Mouse (Mus musculus) midbrain, postnatal 0 days (tissue): ENCODE results near the gene Rftn1. TPM values are rescaled to one million over a fixed set of nuclear protein-coding genes. Genes with fewer than 3 reads are reported as not detected.

ENCODE experiments used
- ATAC-seq: fragments of 200-750 bp; cut with Nextera tagmentation; 2 replicates; pipeline ENCODE4 v1.8.0; 2017; ENCODE audit warnings: moderate number of reproducible peaks, mild to moderate bottlenecking, moderate TSS enrichment, moderate library complexity; ENCODE audit not compliant: low FRiP score
- DNase-seq: peaks from one replicate; pipeline ENCODE4 v3.0.0-alpha.2; 2015; ENCODE audit warnings: low spot score
- H3K27ac ChIP-seq: fragments of 300-500 bp; sonication (generic); 2 replicates; pipeline ENCODE4 v1.5.1; 2014; ENCODE audit warnings: low read depth, mild to moderate bottlenecking, low read length, mixed read lengths
- H3K27me3 ChIP-seq: fragments of 300-500 bp; sonication (generic); 2 replicates; pipeline ENCODE4 v1.6.1; 2014; ENCODE audit warnings: low read length, control low read depth, mixed read lengths; ENCODE audit not compliant: insufficient read depth
- H3K36me3 ChIP-seq: fragments of 300-500 bp; sonication (generic); 2 replicates; pipeline ENCODE4 v1.6.1; 2014; ENCODE audit warnings: low read length, control low read depth, mixed read lengths; ENCODE audit not compliant: insufficient read depth
- H3K4me1 ChIP-seq: fragments of 300-500 bp; sonication (generic); 2 replicates; pipeline ENCODE4 v1.6.1; 2014; ENCODE audit warnings: mild to moderate bottlenecking, control low read depth, antibody characterized with exemption, low read length, mixed read lengths; ENCODE audit not compliant: insufficient read depth
- H3K4me2 ChIP-seq: fragments of 300-500 bp; sonication (generic); 2 replicates; pipeline ENCODE4 v1.6.1; 2014; ENCODE audit warnings: low read depth, mild to moderate bottlenecking, low read length, mixed read lengths; ENCODE audit not compliant: poor library complexity, severe bottlenecking
- H3K4me3 ChIP-seq: fragments of 300-500 bp; sonication (generic); 2 replicates; pipeline ENCODE4 v1.5.1; 2014; ENCODE audit warnings: low read depth, mild to moderate bottlenecking, low read length, moderate library complexity
- H3K9ac ChIP-seq: fragments of 300-500 bp; sonication (generic); replicated peaks from 2 replicates; pipeline ENCODE4 v1.6.1; 2014; ENCODE audit warnings: mild to moderate bottlenecking, low read length, moderate library complexity, mixed read lengths; ENCODE audit not compliant: poor library complexity, severe bottlenecking
- H3K9me3 ChIP-seq: fragments of 300-500 bp; sonication (generic); 2 replicates; pipeline ENCODE4 v1.6.1; 2016; ENCODE audit warnings: low read length, control low read depth
- CTCF ChIP-seq: IDR thresholded peaks from 2 replicates; pipeline ENCODE4 v1.5.1; 2016; ENCODE audit warnings: antibody characterized with exemption, mild to moderate bottlenecking
- WGBS: fragments of 180-500 bp; shearing (Covaris S2); extraction: QIAGEN DNeasy Blood & Tissue Kit; methylation state at CpG from one replicate; pipeline ENCODE4 v1.1.7; 2014; 5-methylcytosine and 5-hydroxymethylcytosine counted together
- polyA plus RNA-seq: library from polyadenylated mRNA; unstranded; fragments of >200 nt; fragmentation: Nextera tagmentation; extraction: Ambion mirVana; gene quantifications from 2 replicates; pipeline ENCODE4 v1.2.1, GENCODE M21; 2015
- total RNA-seq: library from RNA; depleted of rRNA; stranded (reverse); fragments of >200 nt; gene quantifications from 2 replicates; pipeline ENCODE4 v1.2.3, GENCODE M21; 2014

Rftn1 gene
- total and polyA plus RNA-seq, 2 experiments from 2014 or later = 28.2 to 46.4 TPM

- no peak for TF ChIP-seq CTCF
- Histone ChIP-seq H3K27ac (no peak overlapping the region), H3K9ac (no peak overlapping the region), H3K36me3 (no peaks in the 10 kb centered on the region), H3K27me3 (no peaks in the 10 kb centered on the region), H3K9me3 (no peaks in the 10 kb centered on the region), H3K4me3 (no peak overlapping the region), H3K4me2 (no peak overlapping the region), H3K4me1 (no peaks in the 10 kb centered on the region)
- 91% methylated on average over 3 of the region's 3 CpGs for WGBS
- ATAC-seq (no peak), DNase-seq (no peak)
These were observed 196.8 kb downstream of the Rftn1 start for GRCm38 (mm10) chr17:49993631-49994030.

- ATAC-seq = no peak
- H3K4me2 ChIP-seq = no peak overlapping the region
- WGBS = 83% methylated on average over 11 of the region's 11 CpGs
- no peak for DNase-seq
- no peak overlapping the region for H3K9ac ChIP-seq
- H3K27ac ChIP-seq = no peak overlapping the region
- H3K36me3 ChIP-seq = no peaks in the 10 kb centered on the region
- H3K27me3 ChIP-seq = no peaks in the 10 kb centered on the region
- no peaks in the 10 kb centered on the region for H3K9me3 ChIP-seq
- no peak for TF ChIP-seq CTCF
- H3K4me3 ChIP-seq = no peak overlapping the region
- H3K4me1 ChIP-seq = no peaks in the 10 kb centered on the region
These were observed 197.6 kb downstream of the Rftn1 start for GRCm38 (mm10) chr17:49992625-49993603.

GRCm38 (mm10) chr17:49989583-49989982 is 200.9 kb downstream of the Rftn1 start:
- no peaks in the 10 kb centered on the region for H3K36me3 ChIP-seq
- H3K9me3 ChIP-seq = no peaks in the 10 kb centered on the region
- no peak overlapping the region for H3K9ac ChIP-seq
- no peak for TF ChIP-seq CTCF
- H3K27me3 ChIP-seq = no peaks in the 10 kb centered on the region
- WGBS = 42% methylated on average over 8 of the region's 8 CpGs
- ATAC-seq (no peak), DNase-seq (no peak)
- H3K4me1 ChIP-seq = no peaks in the 10 kb centered on the region
- H3K4me3 ChIP-seq = no peak overlapping the region
- H3K27ac ChIP-seq = no peak overlapping the region
- H3K4me2 ChIP-seq = no peak overlapping the region

- TF ChIP-seq CTCF = no peak
- H3K4me3 ChIP-seq = no peak overlapping the region
- H3K4me1 ChIP-seq = no peaks in the 10 kb centered on the region
- no peaks in the 10 kb centered on the region for H3K9me3 ChIP-seq
- DNase-seq (no peak), ATAC-seq (no peak)
- no peaks in the 10 kb centered on the region for H3K36me3 ChIP-seq
- H3K27ac ChIP-seq = no peak overlapping the region
- 95% methylated on average over 6 of the region's 6 CpGs for WGBS
- H3K27me3 ChIP-seq = no peaks in the 10 kb centered on the region
- H3K4me2 ChIP-seq = no peak overlapping the region
- H3K9ac ChIP-seq = no peak overlapping the region
These were observed 203.4 kb downstream of the Rftn1 start for GRCm38 (mm10) chr17:49987095-49987494.

- H3K27ac ChIP-seq = no peak overlapping the region
These were observed 207.0 kb downstream of the Rftn1 start for GRCm38 (mm10) chr17:49983478-49983877.

More at GRCm38 (mm10) chr17:49983478-49983877, 207.0 kb downstream of the Rftn1 start:
- no peak for TF ChIP-seq CTCF
- H3K9ac ChIP-seq = no peak overlapping the region
- H3K9me3 ChIP-seq = no peaks in the 10 kb centered on the region; the same call in 1 of the 2 replicates
- H3K27me3 ChIP-seq = no peaks in the 10 kb centered on the region
- 89% methylated on average over 5 of the region's 5 CpGs for WGBS
- ATAC-seq (no peak), DNase-seq (no peak)
- H3K4me2 ChIP-seq = no peak overlapping the region
- H3K4me3 ChIP-seq = no peak overlapping the region
- no peaks in the 10 kb centered on the region for H3K36me3 ChIP-seq
- H3K4me1 ChIP-seq = no peaks in the 10 kb centered on the region
